Mouse (Mus musculus): ENCODE data around the gene Dirc2. TPM values are rescaled to one million over a fixed set of nuclear protein-coding genes. Genes with fewer than 3 reads are reported as not detected.

Dirc2 gene
- polyA plus RNA-seq, 1 experiment from 2014 or later = 13.7 TPM

GRCm38 (mm10) chr16:35663831-35664414 is 105.2 kb downstream of the Dirc2 start:
- H3K27ac ChIP-seq = no peak overlapping the region
- WGBS = 91% methylated on average over 9 of the region's 9 CpGs
- no peak overlapping the region for H3K9ac ChIP-seq
- no peak overlapping the region for H3K4me3 ChIP-seq
- peaks cover 9% of the 10 kb centered on the region for H3K4me1 ChIP-seq
- no peaks in the 10 kb centered on the region for H3K9me3 ChIP-seq
- ATAC-seq (ENCODE audit: borderline replicate concordance, extremely low read depth, low FRiP score, low TSS enrichment) = no peak
- peaks cover 25% of the 10 kb centered on the region for H3K27me3 ChIP-seq
- no peaks in the 10 kb centered on the region for H3K36me3 ChIP-seq
- H3K4me2 ChIP-seq = no peak overlapping the region

DNA sequence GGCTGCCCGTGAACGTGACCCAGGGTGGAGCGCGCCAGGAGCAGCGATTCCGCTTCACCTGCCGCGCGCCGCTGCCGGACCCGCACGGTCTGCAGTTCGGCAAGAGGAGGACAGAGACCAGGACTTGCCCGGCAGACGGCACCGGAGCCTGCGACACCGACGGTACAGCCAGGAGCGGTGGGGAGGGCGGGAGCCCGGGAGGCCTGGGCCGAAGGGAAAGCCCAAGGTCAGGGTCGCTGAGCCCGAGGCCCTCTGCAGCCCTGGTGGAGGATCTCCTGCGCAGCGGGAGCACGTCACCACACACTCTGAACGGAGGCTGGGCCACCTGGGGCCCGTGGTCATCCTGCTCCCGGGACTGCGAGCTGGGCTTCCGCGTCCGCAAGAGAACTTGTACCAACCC is 108.9 kb downstream of the Dirc2 start:
- Histone ChIP-seq H3K9me3 (no peaks in the 10 kb centered on the region), H3K4me3 (peak overlapping the region; percentile 35), H3K36me3 (no peaks in the 10 kb centered on the region), H3K27ac (no peak overlapping the region), H3K4me1 (peaks cover 9% of the 10 kb centered on the region), H3K9ac (no peak overlapping the region), H3K4me2 (peak overlapping the region; percentile 68), H3K27me3 (peaks cover 40% of the 10 kb centered on the region)
- 8% methylated on average over 36 of the region's 36 CpGs for WGBS
- ATAC-seq (ENCODE audit: borderline replicate concordance, extremely low read depth, low FRiP score, low TSS enrichment) = no peak

- Histone ChIP-seq H3K4me3 (no peak overlapping the region), H3K9ac (no peak overlapping the region), H3K4me1 (no peaks in the 10 kb centered on the region), H3K4me2 (no peak overlapping the region), H3K36me3 (no peaks in the 10 kb centered on the region), H3K27me3 (peaks cover 15% of the 10 kb centered on the region), H3K27ac (no peak overlapping the region), H3K9me3 (no peaks in the 10 kb centered on the region)
- 85% methylated on average over 5 of the region's 5 CpGs for WGBS
- no peak for ATAC-seq (ENCODE audit: borderline replicate concordance, extremely low read depth, low FRiP score, low TSS enrichment)
Measured at GRCm38 (mm10) chr16:35653951-35654350, 115.2 kb downstream of the Dirc2 start.

GRCm38 (mm10) chr16:35652706-35653105 is 116.5 kb downstream of the Dirc2 start:
- no peaks in the 10 kb centered on the region for H3K4me1 ChIP-seq
- no peak overlapping the region for H3K4me2 ChIP-seq
- 0 out of 2 replicates have a peak, but pooled peaks cover 4% of the 10 kb centered on the region for H3K27me3 ChIP-seq
- H3K27ac ChIP-seq = no peak overlapping the region
- no peaks in the 10 kb centered on the region for H3K9me3 ChIP-seq
- 78% methylated on average over 3 of the region's 3 CpGs for WGBS
- no peak overlapping the region for H3K4me3 ChIP-seq
- H3K36me3 ChIP-seq = no peaks in the 10 kb centered on the region
- no peak overlapping the region for H3K9ac ChIP-seq
- no peak for ATAC-seq (ENCODE audit: borderline replicate concordance, extremely low read depth, low FRiP score, low TSS enrichment)

DNA sequence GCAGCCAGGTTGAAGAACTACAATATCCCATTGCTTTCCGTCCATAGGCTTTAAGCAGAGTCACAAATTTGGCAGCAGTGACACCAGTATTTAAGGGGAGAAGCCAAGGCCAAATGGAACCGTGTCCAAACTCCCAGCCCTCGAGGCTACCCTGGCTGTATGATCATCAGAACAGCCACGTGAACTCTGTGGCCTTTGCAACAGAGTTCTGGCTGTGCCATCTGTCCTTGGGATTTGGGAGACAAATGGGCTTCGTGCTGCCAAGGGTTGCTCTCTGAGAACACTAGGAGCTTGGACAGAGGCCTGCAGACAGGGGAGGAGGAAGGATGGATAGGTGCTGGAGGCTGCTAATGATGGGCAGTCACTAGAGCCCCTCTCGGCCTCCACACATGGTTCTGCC is 117.0 kb downstream of the Dirc2 start:
- H3K9me3 ChIP-seq = no peaks in the 10 kb centered on the region
- no peak overlapping the region for H3K9ac ChIP-seq
- 0 out of 2 replicates have a peak, but pooled peaks cover 4% of the 10 kb centered on the region for H3K27me3 ChIP-seq
- no peak overlapping the region for H3K4me3 ChIP-seq
- no peaks in the 10 kb centered on the region for H3K4me1 ChIP-seq
- no peak for ATAC-seq (ENCODE audit: borderline replicate concordance, extremely low read depth, low FRiP score, low TSS enrichment)
- no peak overlapping the region for H3K27ac ChIP-seq
- no peaks in the 10 kb centered on the region for H3K36me3 ChIP-seq
- H3K4me2 ChIP-seq = no peak overlapping the region
- WGBS = 56% methylated on average over 6 of the region's 6 CpGs

DNA sequence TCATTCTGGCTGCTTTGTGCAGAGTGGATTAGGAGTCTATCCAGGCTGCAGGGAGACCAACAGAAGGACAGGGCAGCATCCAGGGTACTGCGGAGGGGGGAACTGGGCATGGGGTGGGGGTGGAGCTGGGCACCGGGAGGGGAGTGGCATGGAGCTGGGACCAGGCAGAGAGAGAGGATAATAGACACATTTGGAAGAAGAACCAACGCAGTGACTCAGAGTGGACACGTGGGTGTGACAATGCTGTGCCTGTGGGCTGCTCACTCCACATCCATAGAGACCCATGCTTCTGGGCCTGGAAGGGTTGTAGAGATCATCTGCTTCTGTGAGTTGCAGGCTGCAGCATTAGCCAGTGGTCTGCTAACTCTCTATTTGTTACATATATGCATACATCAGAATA is 120.3 kb downstream of the Dirc2 start:
- Histone ChIP-seq H3K9ac (no peak overlapping the region), H3K27me3 (no peaks in the 10 kb centered on the region), H3K4me3 (no peak overlapping the region), H3K27ac (no peak overlapping the region), H3K4me1 (no peaks in the 10 kb centered on the region), H3K4me2 (no peak overlapping the region), H3K9me3 (no peaks in the 10 kb centered on the region), H3K36me3 (no peaks in the 10 kb centered on the region)
- no peak for ATAC-seq (ENCODE audit: borderline replicate concordance, extremely low read depth, low FRiP score, low TSS enrichment)
- WGBS = 80% methylated on average over 4 of the region's 4 CpGs

Other genes starting within 250 kb of the Dirc2 start
- gene Sema5b, start 228.2 kb downstream of the Dirc2 start, polyA plus RNA-seq (2015; fragmentation: Nextera tagmentation; extraction: Ambion mirVana) = 3.2 and 4.5 TPM in 2 replicates
- gene Hspbap1, start 1.0 kb upstream of the Dirc2 start, polyA plus RNA-seq (2015; fragmentation: Nextera tagmentation; extraction: Ambion mirVana) = 14.3 and 14.6 TPM in 2 replicates
- 0.81 and 1.2 TPM in 2 replicates for gene Parp14, start 102.2 kb upstream of the Dirc2 start, polyA plus RNA-seq (2015; fragmentation: Nextera tagmentation; extraction: Ambion mirVana)
- 7.9 and 8.2 TPM in 2 replicates for gene Parp9, start 169.1 kb upstream of the Dirc2 start, polyA plus RNA-seq (2015; fragmentation: Nextera tagmentation; extraction: Ambion mirVana)
- 5.0 and 5.8 TPM in 2 replicates for gene Dtx3l, start 169.8 kb upstream of the Dirc2 start, polyA plus RNA-seq (2015; fragmentation: Nextera tagmentation; extraction: Ambion mirVana)
- gene Kpna1, start 209.4 kb upstream of the Dirc2 start, polyA plus RNA-seq (2015; fragmentation: Nextera tagmentation; extraction: Ambion mirVana) = 31.7 and 33.0 TPM in 2 replicates

Measured in lung, embryonic 15.5 days (tissue).